Mouse (Mus musculus) limb, embryonic 15.5 days (tissue): Measurements from ENCODE around the gene Stat5b. TPM values are rescaled to one million over a fixed set of nuclear protein-coding genes. Genes with fewer than 3 reads are reported as not detected.
A peak's percentile ranks its signal among the peaks of the same experiment; 100 is the strongest.

Experiments
- ATAC-seq: fragments of 200-750 bp; cut with Nextera tagmentation; 2 replicates; pipeline ENCODE4 v1.8.0; 2017; ENCODE audit warnings: low read depth, moderate TSS enrichment; ENCODE audit not compliant: insufficient number of reproducible peaks, low FRiP score, low TSS enrichment
- H3K27ac ChIP-seq: fragments of 300-500 bp; sonication (generic); 2 replicates; pipeline ENCODE4 v1.5.1; 2015; ENCODE audit warnings: moderate library complexity, mild to moderate bottlenecking, inconsistent platforms
- H3K27me3 ChIP-seq: fragments of 300-500 bp; sonication (generic); 2 replicates; pipeline ENCODE4 v1.6.1; 2015; ENCODE audit warnings: inconsistent platforms
- H3K36me3 ChIP-seq: fragments of 300-500 bp; sonication (generic); 2 replicates; pipeline ENCODE4 v1.6.1; 2015; ENCODE audit warnings: inconsistent platforms
- H3K4me1 ChIP-seq: fragments of 300-500 bp; sonication (generic); 2 replicates; pipeline ENCODE4 v1.6.1; 2015; ENCODE audit warnings: inconsistent platforms
- H3K4me2 ChIP-seq: fragments of 300-500 bp; sonication (generic); 2 replicates; pipeline ENCODE4 v1.6.1; 2015; ENCODE audit warnings: mild to moderate bottlenecking, inconsistent platforms
- H3K4me3 ChIP-seq: fragments of 300-500 bp; sonication (generic); 2 replicates; pipeline ENCODE4 v1.5.1; 2015; ENCODE audit warnings: mild to moderate bottlenecking, inconsistent platforms
- H3K9ac ChIP-seq: fragments of 300-500 bp; sonication (generic); 2 replicates; pipeline ENCODE4 v1.6.1; 2015; ENCODE audit warnings: inconsistent platforms
- H3K9me3 ChIP-seq: fragments of 300-500 bp; sonication (generic); 2 replicates; pipeline ENCODE4 v1.6.1; 2016; ENCODE audit warnings: inconsistent platforms
- WGBS: fragments of 180-500 bp; shearing (Covaris S2); methylation state at CpG from one replicate; pipeline ENCODE4 v1.1.7; 2015; 5-methylcytosine and 5-hydroxymethylcytosine counted together
- polyA plus RNA-seq: library from polyadenylated mRNA; unstranded; fragments of >200 nt; fragmentation: Nextera tagmentation; extraction: Ambion mirVana; gene quantifications from 2 replicates; pipeline ENCODE4 v1.2.1, GENCODE M21; 2015

The Stat5b gene
- 23.4 and 25.5 TPM in 2 replicates for polyA plus RNA-seq

GRCm38 (mm10) chr11:100850038-100850777 lies at the start of gene Stat5b:
Gene Stat5b (minus strand): TSS chr11:100850724.
- WGBS: 1% methylated on average over 92 of the region's 104 CpGs

GRCm38 (mm10) chr11:100898441-100899199 lies 48.1 kb upstream of the Stat5b start:
- 77% methylated on average over 16 of the region's 16 CpGs for WGBS
- no peak overlapping the region for H3K4me3 ChIP-seq
- no peaks in the 10 kb centered on the region; the same call in 1 of the 2 replicates for H3K4me1 ChIP-seq
- peaks cover 81% of the 10 kb centered on the region for H3K36me3 ChIP-seq
- no peaks in the 10 kb centered on the region for H3K9me3 ChIP-seq
- H3K4me2 ChIP-seq: no peak overlapping the region
- H3K27me3 ChIP-seq: no peaks in the 10 kb centered on the region
- H3K9ac ChIP-seq: no peak overlapping the region
- peak overlapping the region; percentile 43; the same call in 1 of the 2 replicates for H3K27ac ChIP-seq
- ATAC-seq: no peak

More at GRCm38 (mm10) chr11:100850038-100850777, at the start of gene Stat5b:
- Histone ChIP-seq H3K4me2 (peak within 1 kb of the TSS; percentile 83), H3K9ac (peak within 1 kb of the TSS; percentile 96), H3K9me3 (no peaks in the 10 kb centered on the region), H3K27me3 (peaks cover 7% of the 10 kb centered on the region; the same call in 1 of the 2 replicates), H3K4me1 (peaks cover 27% of the 10 kb centered on the region), H3K4me3 (peak within 1 kb of the TSS; percentile 99), H3K27ac (peak within 1 kb of the TSS; percentile 87), H3K36me3 (no peaks in the 10 kb centered on the region)
- ATAC-seq: peak; percentile 62

- no peak overlapping the region for H3K4me2 ChIP-seq
- no peaks in the 10 kb centered on the region for H3K9me3 ChIP-seq
- no peaks in the 10 kb centered on the region; the same call in 1 of the 2 replicates for H3K4me1 ChIP-seq
- H3K4me3 ChIP-seq: no peak overlapping the region
- ATAC-seq: no peak
- no peak overlapping the region for H3K9ac ChIP-seq
- H3K27ac ChIP-seq: peak overlapping the region; percentile 43; the same call in 1 of the 2 replicates
- H3K27me3 ChIP-seq: no peaks in the 10 kb centered on the region
- 65% methylated on average over 7 of the region's 7 CpGs for WGBS
- peaks cover 80% of the 10 kb centered on the region for H3K36me3 ChIP-seq
Measured at GRCm38 (mm10) chr11:100897294-100898231, 47.0 kb upstream of the Stat5b start.

GRCm38 (mm10) chr11:100896078-100896477 lies 45.6 kb upstream of the Stat5b start:
- Histone ChIP-seq H3K9ac (no peak overlapping the region), H3K27ac (no peak overlapping the region), H3K4me2 (no peak overlapping the region), H3K27me3 (no peaks in the 10 kb centered on the region), H3K4me3 (no peak overlapping the region), H3K36me3 (peaks cover 78% of the 10 kb centered on the region), H3K9me3 (no peaks in the 10 kb centered on the region), H3K4me1 (no peaks in the 10 kb centered on the region; the same call in 1 of the 2 replicates)
- no peak for ATAC-seq
- 72% methylated on average over 10 of the region's 10 CpGs for WGBS

GRCm38 (mm10) chr11:100894146-100894918 lies 43.8 kb upstream of the Stat5b start:
- Histone ChIP-seq H3K4me3 (no peak overlapping the region), H3K27me3 (no peaks in the 10 kb centered on the region), H3K4me1 (no peaks in the 10 kb centered on the region; the same call in 1 of the 2 replicates), H3K9me3 (no peaks in the 10 kb centered on the region), H3K4me2 (no peak overlapping the region), H3K36me3 (peaks cover 82% of the 10 kb centered on the region), H3K9ac (no peak overlapping the region), H3K27ac (peak overlapping the region; percentile 7; the same call in 1 of the 2 replicates)
- ATAC-seq: no peak
- 68% methylated on average over 9 of the region's 9 CpGs for WGBS

- no peaks in the 10 kb centered on the region; the same call in 1 of the 2 replicates for H3K4me1 ChIP-seq
- WGBS: 13% methylated on average over 9 of the region's 9 CpGs
- ATAC-seq: peak; percentile 32; the same call in 1 of the 2 replicates
- no peak overlapping the region for H3K4me2 ChIP-seq
- no peak overlapping the region; the same call in 1 of the 2 replicates for H3K27ac ChIP-seq
- peaks cover 80% of the 10 kb centered on the region for H3K36me3 ChIP-seq
- no peak overlapping the region for H3K9ac ChIP-seq
- no peaks in the 10 kb centered on the region for H3K9me3 ChIP-seq
- H3K27me3 ChIP-seq: no peaks in the 10 kb centered on the region
- no peak overlapping the region for H3K4me3 ChIP-seq
Measured at GRCm38 (mm10) chr11:100893482-100893881, 43.0 kb upstream of the Stat5b start.

- ATAC-seq: no peak
- no peaks in the 10 kb centered on the region for H3K9me3 ChIP-seq
- no peak overlapping the region for H3K4me3 ChIP-seq
- H3K27me3 ChIP-seq: no peaks in the 10 kb centered on the region
- H3K4me2 ChIP-seq: no peak overlapping the region
- no peak overlapping the region for H3K9ac ChIP-seq
- H3K27ac ChIP-seq: no peak overlapping the region
- no peaks in the 10 kb centered on the region for H3K4me1 ChIP-seq
- WGBS: 83% methylated on average over 5 of the region's 5 CpGs
- H3K36me3 ChIP-seq: peaks cover 80% of the 10 kb centered on the region
Measured at GRCm38 (mm10) chr11:100892435-100892834, 41.9 kb upstream of the Stat5b start.

- no peak overlapping the region for H3K27ac ChIP-seq
- no peak for ATAC-seq
- H3K9ac ChIP-seq: no peak overlapping the region
- H3K4me2 ChIP-seq: no peak overlapping the region
- H3K9me3 ChIP-seq: no peaks in the 10 kb centered on the region
- no peaks in the 10 kb centered on the region for H3K27me3 ChIP-seq
- peaks cover 84% of the 10 kb centered on the region for H3K36me3 ChIP-seq
- WGBS: 64% methylated on average over 15 of the region's 15 CpGs
- no peak overlapping the region for H3K4me3 ChIP-seq
- H3K4me1 ChIP-seq: no peaks in the 10 kb centered on the region
Measured at GRCm38 (mm10) chr11:100891256-100892123, 41.0 kb upstream of the Stat5b start.

GRCm38 (mm10) chr11:100890481-100890880 lies 40.0 kb upstream of the Stat5b start:
- H3K9ac ChIP-seq: no peak overlapping the region
- H3K9me3 ChIP-seq: no peaks in the 10 kb centered on the region
- ATAC-seq: no peak
- H3K4me1 ChIP-seq: no peaks in the 10 kb centered on the region
- H3K4me3 ChIP-seq: no peak overlapping the region
- peaks cover 88% of the 10 kb centered on the region for H3K36me3 ChIP-seq
- no peak overlapping the region for H3K27ac ChIP-seq
- 74% methylated on average over 6 of the region's 6 CpGs for WGBS
- H3K27me3 ChIP-seq: no peaks in the 10 kb centered on the region
- no peak overlapping the region for H3K4me2 ChIP-seq

GRCm38 (mm10) chr11:100888348-100888820 lies 37.9 kb upstream of the Stat5b start:
- ATAC-seq: no peak
- no peak overlapping the region for H3K4me2 ChIP-seq
- H3K36me3 ChIP-seq: peaks cover 80% of the 10 kb centered on the region
- H3K27me3 ChIP-seq: no peaks in the 10 kb centered on the region
- H3K9ac ChIP-seq: no peak overlapping the region
- H3K9me3 ChIP-seq: no peaks in the 10 kb centered on the region
- H3K4me3 ChIP-seq: no peak overlapping the region
- H3K4me1 ChIP-seq: no peaks in the 10 kb centered on the region
- 54% methylated on average over 10 of the region's 10 CpGs for WGBS
- no peak overlapping the region for H3K27ac ChIP-seq
